Mouse (Mus musculus): ENCODE measurements around the gene Raver2.

DNA sequence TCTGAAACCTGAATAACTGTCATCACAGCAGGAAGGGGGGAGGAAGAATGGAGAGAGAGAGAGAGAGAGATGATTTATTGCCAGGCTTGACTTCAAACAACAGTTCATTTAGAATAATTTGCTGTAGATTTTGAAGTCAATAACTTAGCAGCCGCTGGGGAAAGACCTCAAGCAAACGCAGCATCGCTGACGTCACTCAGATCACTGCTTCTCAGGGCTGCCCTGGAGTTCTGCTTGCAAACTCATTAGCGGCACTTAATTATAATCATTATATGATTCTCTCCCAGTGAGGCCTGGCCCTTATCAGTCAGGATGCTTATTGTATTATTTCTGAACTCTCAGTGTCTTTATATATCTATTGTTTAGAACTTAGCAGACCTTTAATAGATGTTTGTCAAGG is 2.4 kb upstream of the Raver2 start:
- TF ChIP-seq EP300 (optimal IDR thresholded peaks at IDR 0.05) (no peak), CTCF (IDR thresholded peaks at IDR 0.05; ENCODE audit: low read depth) (no peak)

All from stomach, postnatal 0 days (tissue).